Mouse (Mus musculus) heart, embryonic 13.5 days (tissue): ENCODE measurements around the gene Vcan. TPM values are rescaled to one million over a fixed set of nuclear protein-coding genes. Genes with fewer than 3 reads are reported as not detected.

Experiments used
- ATAC-seq: fragments of 200-750 bp; cut with Nextera tagmentation; 2 replicates; pipeline ENCODE4 v1.8.0; 2017; ENCODE audit warnings: moderate TSS enrichment; ENCODE audit not compliant: insufficient number of reproducible peaks, low FRiP score, low TSS enrichment; ENCODE audit errors: extremely low read depth
- H3K27ac ChIP-seq: fragments of 300-500 bp; sonication (generic); replicated peaks from 2 replicates; pipeline ENCODE4 v1.5.1; 2015; ENCODE audit warnings: moderate library complexity, mild to moderate bottlenecking, inconsistent platforms
- H3K27me3 ChIP-seq: fragments of 300-500 bp; sonication (generic); replicated peaks from 2 replicates; pipeline ENCODE4 v1.6.1; 2015; ENCODE audit warnings: mild to moderate bottlenecking, inconsistent platforms
- H3K36me3 ChIP-seq: fragments of 300-500 bp; sonication (generic); 2 replicates; pipeline ENCODE4 v1.6.1; 2015; ENCODE audit warnings: mild to moderate bottlenecking, inconsistent platforms
- H3K4me1 ChIP-seq: fragments of 300-500 bp; sonication (generic); 2 replicates; pipeline ENCODE4 v1.6.1; 2015; ENCODE audit warnings: inconsistent platforms
- H3K4me2 ChIP-seq: fragments of 300-500 bp; sonication (generic); 2 replicates; pipeline ENCODE4 v1.6.1; 2015; ENCODE audit warnings: inconsistent platforms, mild to moderate bottlenecking, moderate library complexity
- H3K4me3 ChIP-seq: fragments of 300-500 bp; sonication (generic); 2 replicates; pipeline ENCODE4 v1.5.1; 2015; ENCODE audit warnings: moderate library complexity, mild to moderate bottlenecking, inconsistent platforms
- H3K9ac ChIP-seq: fragments of 300-500 bp; sonication (generic); 2 replicates; pipeline ENCODE4 v1.6.1; 2015; ENCODE audit warnings: inconsistent platforms, mild to moderate bottlenecking, moderate library complexity
- H3K9me3 ChIP-seq: fragments of 300-500 bp; sonication (generic); 2 replicates; pipeline ENCODE4 v1.6.1; 2016; ENCODE audit warnings: inconsistent platforms
- WGBS: fragments of 180-500 bp; shearing (Covaris S2); methylation state at CpG from one replicate; pipeline ENCODE4 v1.1.7; 2015; ENCODE audit warnings: mixed read lengths; 5-methylcytosine and 5-hydroxymethylcytosine counted together
- polyA plus RNA-seq: library from polyadenylated mRNA; unstranded; fragments of >200 nt; fragmentation: Nextera tagmentation; extraction: Ambion mirVana; gene quantifications from 2 replicates; pipeline ENCODE4 v1.2.1, GENCODE M21; 2015

Gene Vcan
- polyA plus RNA-seq = 61.0 and 72.4 TPM in 2 replicates

- peak within 1 kb of the TSS; percentile 87 for H3K4me2 ChIP-seq
- under 1% methylated on average over 40 of the region's 40 CpGs for WGBS
- H3K9ac ChIP-seq = peak within 1 kb of the TSS; percentile 96
- no peaks in the 10 kb centered on the region for H3K27me3 ChIP-seq
- ATAC-seq = peak; percentile 44; the same call in 1 of the 2 replicates
- peak within 1 kb of the TSS; percentile 84 for H3K4me3 ChIP-seq
- H3K36me3 ChIP-seq = no peaks in the 10 kb centered on the region
- no peaks in the 10 kb centered on the region for H3K9me3 ChIP-seq
- H3K4me1 ChIP-seq = peaks cover 46% of the 10 kb centered on the region
- H3K27ac ChIP-seq = peak within 1 kb of the TSS; percentile 96
Measured at GRCm38 (mm10) chr13:89741766-89742685, at the start of gene Vcan. Gene Vcan (minus strand): TSS chr13:89742509.

- Histone ChIP-seq H3K9ac (no peak overlapping the region), H3K4me2 (no peak overlapping the region), H3K27ac (no peak overlapping the region), H3K4me3 (no peak overlapping the region), H3K9me3 (no peaks in the 10 kb centered on the region), H3K4me1 (no peaks in the 10 kb centered on the region), H3K27me3 (no peaks in the 10 kb centered on the region), H3K36me3 (no peaks in the 10 kb centered on the region)
- 55% methylated on average over 5 of the region's 5 CpGs for WGBS
- no peak for ATAC-seq
Measured at GRCm38 (mm10) chr13:89791475-89791874, 49.2 kb upstream of the Vcan start.

GRCm38 (mm10) chr13:89782886-89783285 is 40.6 kb upstream of the Vcan start:
- H3K27ac ChIP-seq = no peak overlapping the region
- WGBS = 71% methylated on average over 2 of the region's 2 CpGs
- no peak for ATAC-seq
- no peaks in the 10 kb centered on the region for H3K36me3 ChIP-seq
- H3K4me3 ChIP-seq = no peak overlapping the region
- no peak overlapping the region for H3K9ac ChIP-seq
- H3K27me3 ChIP-seq = no peaks in the 10 kb centered on the region
- no peak overlapping the region for H3K4me2 ChIP-seq
- no peaks in the 10 kb centered on the region for H3K9me3 ChIP-seq
- H3K4me1 ChIP-seq = no peaks in the 10 kb centered on the region

GRCm38 (mm10) chr13:89780276-89780675 is 38.0 kb upstream of the Vcan start:
- no peak for ATAC-seq
- 64% methylated on average over 3 of the region's 3 CpGs for WGBS

GRCm38 (mm10) chr13:89779208-89779911 is 37.1 kb upstream of the Vcan start:
- H3K4me3 ChIP-seq = no peak overlapping the region
- no peak overlapping the region for H3K4me2 ChIP-seq
- H3K27ac ChIP-seq = no peak overlapping the region
- ATAC-seq = no peak
- H3K9me3 ChIP-seq = no peaks in the 10 kb centered on the region
- H3K36me3 ChIP-seq = no peaks in the 10 kb centered on the region
- H3K27me3 ChIP-seq = no peaks in the 10 kb centered on the region
- H3K4me1 ChIP-seq = peaks cover 9% of the 10 kb centered on the region
- H3K9ac ChIP-seq = no peak overlapping the region
- 53% methylated on average over 7 of the region's 7 CpGs for WGBS

More at GRCm38 (mm10) chr13:89780276-89780675, 38.0 kb upstream of the Vcan start:
- H3K9me3 ChIP-seq = no peaks in the 10 kb centered on the region
- no peaks in the 10 kb centered on the region for H3K36me3 ChIP-seq
- H3K4me2 ChIP-seq = no peak overlapping the region
- H3K27me3 ChIP-seq = no peaks in the 10 kb centered on the region
- peaks cover 9% of the 10 kb centered on the region for H3K4me1 ChIP-seq
- no peak overlapping the region for H3K4me3 ChIP-seq
- no peak overlapping the region for H3K27ac ChIP-seq
- no peak overlapping the region for H3K9ac ChIP-seq

GRCm38 (mm10) chr13:89777764-89778163 is 35.5 kb upstream of the Vcan start:
- Histone ChIP-seq H3K9me3 (no peaks in the 10 kb centered on the region), H3K4me1 (peaks cover 9% of the 10 kb centered on the region), H3K27me3 (no peaks in the 10 kb centered on the region), H3K4me2 (no peak overlapping the region), H3K27ac (no peak overlapping the region), H3K36me3 (no peaks in the 10 kb centered on the region), H3K9ac (no peak overlapping the region), H3K4me3 (no peak overlapping the region)
- no peak for ATAC-seq
- 57% methylated on average over 1 of the region's 1 CpGs for WGBS

GRCm38 (mm10) chr13:89777146-89777545 is 34.8 kb upstream of the Vcan start:
- Histone ChIP-seq H3K4me2 (no peak overlapping the region), H3K9ac (no peak overlapping the region), H3K9me3 (no peaks in the 10 kb centered on the region), H3K36me3 (no peaks in the 10 kb centered on the region), H3K4me1 (peaks cover 9% of the 10 kb centered on the region), H3K27ac (no peak overlapping the region), H3K27me3 (no peaks in the 10 kb centered on the region), H3K4me3 (no peak overlapping the region)
- no peak for ATAC-seq
- WGBS = 84% methylated on average over 1 of the region's 1 CpGs

- Histone ChIP-seq H3K36me3 (no peaks in the 10 kb centered on the region), H3K27ac (no peak overlapping the region), H3K27me3 (no peaks in the 10 kb centered on the region), H3K4me3 (no peak overlapping the region), H3K4me2 (no peak overlapping the region), H3K9me3 (peaks cover 6% of the 10 kb centered on the region), H3K4me1 (peaks cover 3% of the 10 kb centered on the region; the same call in 1 of the 2 replicates), H3K9ac (no peak overlapping the region)
- ATAC-seq = no peak
- WGBS = 30% methylated on average over 1 of the region's 1 CpGs
Measured at GRCm38 (mm10) chr13:89766551-89766950, 24.2 kb upstream of the Vcan start.

- no peak for ATAC-seq
- WGBS = 96% methylated on average over 3 of the region's 3 CpGs
- H3K36me3 ChIP-seq = no peaks in the 10 kb centered on the region
Measured at GRCm38 (mm10) chr13:89765966-89766365, 23.7 kb upstream of the Vcan start.

GRCm38 (mm10) chr13:89762339-89762738 is 20.0 kb upstream of the Vcan start:
- no peak for ATAC-seq
- H3K9ac ChIP-seq = no peak overlapping the region
- H3K36me3 ChIP-seq = no peaks in the 10 kb centered on the region
- no peak overlapping the region for H3K4me3 ChIP-seq
- H3K27me3 ChIP-seq = no peaks in the 10 kb centered on the region
- H3K4me1 ChIP-seq = peaks cover 20% of the 10 kb centered on the region
- 77% methylated on average over 3 of the region's 3 CpGs for WGBS
- H3K4me2 ChIP-seq = no peak overlapping the region
- no peaks in the 10 kb centered on the region for H3K9me3 ChIP-seq
- H3K27ac ChIP-seq = no peak overlapping the region

More at GRCm38 (mm10) chr13:89765966-89766365, 23.7 kb upstream of the Vcan start:
- Histone ChIP-seq H3K27ac (no peak overlapping the region), H3K4me3 (no peak overlapping the region), H3K9ac (no peak overlapping the region), H3K4me1 (peaks cover 6% of the 10 kb centered on the region), H3K27me3 (no peaks in the 10 kb centered on the region), H3K4me2 (no peak overlapping the region), H3K9me3 (peaks cover 6% of the 10 kb centered on the region)

GRCm38 (mm10) chr13:89756347-89756746 is 14.0 kb upstream of the Vcan start:
- no peak overlapping the region for H3K27ac ChIP-seq
- H3K27me3 ChIP-seq = no peaks in the 10 kb centered on the region
- H3K4me3 ChIP-seq = no peak overlapping the region
- peaks cover 21% of the 10 kb centered on the region for H3K4me1 ChIP-seq
- no peak for ATAC-seq
- H3K36me3 ChIP-seq = no peaks in the 10 kb centered on the region
- no peaks in the 10 kb centered on the region for H3K9me3 ChIP-seq
- no peak overlapping the region for H3K9ac ChIP-seq
- no peak overlapping the region for H3K4me2 ChIP-seq
